Mouse (Mus musculus) megakaryocyte, embryonic 14.5 days (primary cell): ENCODE measurements at regions not wholly inside any gene's neighbourhood (a gene's known extent, or its start where the extent isn't known, plus 50 kb on each side); places are given as distances from the start of the nearest gene placed in this dataset.

ENCODE experiments used
- H3K27me3 ChIP-seq: replicated peaks from 2 replicates; pipeline ENCODE3; 2012; ENCODE audit warnings: inconsistent platforms
- H3K36me3 ChIP-seq: replicated peaks from 2 replicates; pipeline ENCODE3; 2012; ENCODE audit warnings: low read length, inconsistent platforms, mixed read lengths
- H3K4me1 ChIP-seq: 2 replicates; pipeline ENCODE4 v1.6.1; 2012; ENCODE audit warnings: inconsistent platforms
- H3K4me3 ChIP-seq: replicated peaks from 2 replicates; pipeline ENCODE3; 2012; ENCODE audit warnings: moderate library complexity, mild to moderate bottlenecking, inconsistent platforms
- H3K9me3 ChIP-seq: 2 replicates; pipeline ENCODE4 v1.6.1; 2012; ENCODE audit warnings: inconsistent platforms
- FLI1 ChIP-seq: IDR thresholded peaks from 2 replicates; pipeline ENCODE4 v1.6.1; 2012; ENCODE audit warnings: low read length, inconsistent platforms, mixed read lengths
- GATA1 ChIP-seq: IDR thresholded peaks from 3 replicates; pipeline ENCODE4 v1.6.1; 2012; ENCODE audit warnings: mixed read lengths, low read length, inconsistent platforms, borderline replicate concordance

DNA sequence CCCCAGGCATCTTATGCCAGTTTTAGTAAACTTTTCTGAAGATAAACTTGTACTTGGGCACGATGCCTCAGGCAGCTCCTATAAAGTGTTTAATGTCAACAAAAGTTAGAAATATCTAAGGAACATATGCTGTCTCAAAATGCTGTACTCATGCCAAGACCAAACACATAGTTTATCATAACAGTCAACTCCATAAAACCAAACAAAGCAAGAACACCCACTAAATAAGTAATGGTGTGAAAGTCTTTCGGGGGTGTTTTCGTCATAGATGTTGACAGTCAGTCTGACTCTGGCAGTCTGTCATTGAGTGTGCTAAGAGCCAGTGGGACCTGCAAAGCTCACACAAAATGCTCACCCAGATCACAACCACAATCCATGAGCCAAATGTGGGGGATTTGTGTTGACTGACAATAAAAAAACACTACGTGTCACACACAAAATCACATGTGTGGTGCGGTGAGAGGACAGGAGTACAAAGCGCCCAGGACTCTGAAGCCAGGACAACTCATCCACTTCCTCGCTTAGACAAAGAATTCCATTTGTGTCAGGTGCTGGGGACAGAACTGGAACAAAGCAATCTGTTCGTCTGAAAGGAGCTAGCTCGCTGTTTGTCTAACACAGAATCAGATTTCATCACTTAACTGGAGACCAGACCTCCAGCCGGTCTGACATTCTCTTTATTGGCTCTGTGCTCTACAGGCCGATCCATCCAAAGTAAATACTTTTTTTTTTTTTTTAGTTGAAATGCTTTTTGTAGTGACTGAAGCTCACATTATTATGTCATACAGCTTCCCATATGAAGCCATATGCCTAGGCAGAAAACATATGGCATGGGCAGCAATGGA is 121.3 kb upstream of the Atp5g3 start:
- H3K36me3 ChIP-seq: no peaks in the 10 kb centered on the region
- no peaks in the 10 kb centered on the region for H3K9me3 ChIP-seq
- no peaks in the 10 kb centered on the region for H3K27me3 ChIP-seq
- 0 out of 2 replicates have a peak, but pooled peaks cover 3% of the 10 kb centered on the region for H3K4me1 ChIP-seq
- no peak overlapping the region for H3K4me3 ChIP-seq
- no peak for TF ChIP-seq GATA1

DNA sequence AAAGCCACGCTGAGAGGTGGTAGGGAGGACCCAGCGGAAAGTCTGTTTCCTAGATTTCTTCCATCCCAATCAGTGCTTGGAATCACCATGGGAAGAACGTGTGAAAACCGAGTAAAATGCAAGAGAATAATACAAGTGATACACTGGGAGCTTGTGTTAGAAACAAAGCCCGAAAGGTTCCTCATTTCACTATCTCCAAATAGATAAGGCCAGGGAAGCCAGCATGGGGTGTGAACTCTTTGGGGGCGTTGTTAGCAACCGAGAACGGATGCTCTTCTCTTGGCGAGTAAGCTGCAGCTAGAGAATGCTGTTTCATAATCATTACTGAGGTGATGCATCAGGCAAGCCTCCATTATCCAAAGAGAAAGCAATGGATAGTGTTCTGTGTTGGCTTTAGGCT is 118.8 kb upstream of the Atp5g3 start:
- Histone ChIP-seq H3K4me3 (no peak overlapping the region), H3K27me3 (no peaks in the 10 kb centered on the region), H3K36me3 (no peaks in the 10 kb centered on the region), H3K4me1 (0 out of 2 replicates have a peak, but pooled peaks cover 3% of the 10 kb centered on the region), H3K9me3 (no peaks in the 10 kb centered on the region)
- TF ChIP-seq GATA1 (no peak), FLI1 (no peak)

DNA sequence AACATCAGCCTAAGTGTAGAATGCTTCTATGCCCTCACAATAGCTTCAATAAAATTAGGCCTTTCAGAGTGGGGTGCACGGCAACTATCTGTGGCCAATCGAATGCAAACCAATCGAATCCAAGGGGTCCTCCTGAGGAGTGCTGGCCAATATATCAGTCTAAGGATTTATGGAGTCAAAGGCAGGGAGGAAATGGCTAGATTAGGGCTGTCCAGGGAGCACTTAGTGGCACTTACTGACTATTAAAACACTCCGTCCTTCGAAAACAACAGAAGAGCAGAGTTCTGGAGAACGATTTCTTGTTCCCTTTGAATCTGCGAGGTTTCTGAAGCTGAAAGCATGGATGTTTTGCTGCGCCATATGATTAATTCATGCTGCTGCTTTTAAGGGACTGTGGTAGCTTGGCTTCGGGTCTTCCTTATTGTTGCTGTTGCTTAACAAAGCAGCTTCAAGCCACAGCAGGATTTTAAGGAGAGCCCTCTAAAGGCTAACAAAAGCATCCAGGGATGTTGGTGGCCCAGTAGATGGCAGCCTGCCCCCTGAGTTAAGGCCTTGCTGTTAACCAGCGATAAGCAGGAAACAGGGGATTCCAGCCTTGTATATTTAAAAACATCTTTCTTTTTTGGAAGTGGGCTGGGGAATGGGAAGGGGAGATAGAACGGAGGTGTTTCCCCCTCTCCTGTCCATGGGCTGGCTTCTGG is 116.4 kb upstream of the Atp5g3 start:
- Histone ChIP-seq H3K9me3 (no peaks in the 10 kb centered on the region), H3K27me3 (peaks cover 3% of the 10 kb centered on the region), H3K36me3 (no peaks in the 10 kb centered on the region), H3K4me1 (0 out of 2 replicates have a peak, but pooled peaks cover 3% of the 10 kb centered on the region), H3K4me3 (peak overlapping the region; percentile 78)
- TF ChIP-seq GATA1 (no peak), FLI1 (no peak)

DNA sequence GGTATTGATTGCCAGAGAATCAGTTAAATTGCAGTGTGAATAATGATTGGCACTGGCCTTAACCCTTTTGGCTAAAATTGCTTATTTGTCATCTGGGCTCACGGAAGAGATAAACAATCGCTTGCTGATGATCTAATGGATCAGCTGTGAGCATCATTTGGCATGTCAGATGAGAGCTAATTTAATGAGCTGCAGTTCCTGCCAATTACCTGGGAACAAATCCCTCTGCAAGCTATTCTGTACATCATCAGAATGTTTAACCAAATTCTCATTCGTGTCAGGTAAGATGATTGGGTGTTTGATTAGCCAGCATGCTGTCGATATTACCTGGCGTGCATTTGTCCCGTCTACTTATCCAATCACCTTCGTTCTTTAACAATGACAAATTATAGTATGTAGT is 104.0 kb upstream of the Atp5g3 start:
- Histone ChIP-seq H3K4me3 (no peak overlapping the region), H3K36me3 (no peaks in the 10 kb centered on the region)
- no peak for TF ChIP-seq FLI1
- TF ChIP-seq GATA1: no peak

DNA sequence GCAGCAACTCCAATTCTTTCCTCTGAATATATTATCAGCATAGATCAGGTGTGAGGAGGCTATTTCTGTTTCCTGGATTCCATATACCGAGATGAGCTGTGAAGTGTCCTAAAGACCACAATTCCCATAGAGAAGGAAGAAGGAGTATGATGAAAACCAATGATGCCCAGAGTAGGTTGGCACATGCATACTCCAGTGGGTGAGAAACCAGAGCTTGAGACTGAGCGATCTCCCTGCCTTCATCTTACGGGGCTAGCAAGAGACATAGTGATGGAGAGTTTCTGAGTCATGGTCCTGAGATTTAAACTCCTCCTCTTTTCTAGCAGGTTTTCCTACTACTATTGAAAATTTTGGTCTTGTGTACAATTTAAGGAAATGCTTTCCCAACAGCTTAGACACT is 103.1 kb upstream of the Atp5g3 start:
- TF ChIP-seq GATA1 (no peak), FLI1 (no peak)

More for the DNA sequence above, 104.0 kb upstream of the Atp5g3 start:
- H3K27me3 ChIP-seq: no peaks in the 10 kb centered on the region
- H3K4me1 ChIP-seq: no peaks in the 10 kb centered on the region
- peaks cover 9% of the 10 kb centered on the region for H3K9me3 ChIP-seq

DNA sequence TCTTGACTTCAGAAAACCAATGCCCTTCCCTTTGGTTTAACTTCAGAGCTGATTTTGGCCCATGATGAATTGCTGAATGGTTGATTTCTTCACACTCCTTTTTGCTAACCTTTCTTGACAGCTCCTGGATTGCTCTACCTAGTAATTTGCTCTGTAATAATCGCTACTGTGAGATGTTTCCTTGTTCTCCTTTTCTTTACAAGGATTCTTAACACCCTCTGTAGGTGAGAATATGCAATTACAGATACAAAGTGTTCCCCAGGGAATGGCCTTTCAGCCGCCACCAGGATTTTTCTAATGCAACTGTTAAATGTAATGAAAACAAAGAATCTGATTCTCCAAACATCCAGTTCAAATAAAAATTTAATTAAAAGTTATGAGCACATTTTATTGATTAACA is 87.4 kb upstream of the Atp5g3 start:
- Histone ChIP-seq H3K4me3 (no peak overlapping the region), H3K4me1 (no peaks in the 10 kb centered on the region), H3K9me3 (no peaks in the 10 kb centered on the region), H3K27me3 (peaks cover 8% of the 10 kb centered on the region), H3K36me3 (no peaks in the 10 kb centered on the region)
- no peak for TF ChIP-seq FLI1
- no peak for TF ChIP-seq GATA1

More for the DNA sequence above, 103.1 kb upstream of the Atp5g3 start:
- no peaks in the 10 kb centered on the region for H3K4me1 ChIP-seq
- H3K9me3 ChIP-seq: peaks cover 10% of the 10 kb centered on the region
- no peak overlapping the region for H3K4me3 ChIP-seq
- no peaks in the 10 kb centered on the region for H3K36me3 ChIP-seq
- no peaks in the 10 kb centered on the region for H3K27me3 ChIP-seq

DNA sequence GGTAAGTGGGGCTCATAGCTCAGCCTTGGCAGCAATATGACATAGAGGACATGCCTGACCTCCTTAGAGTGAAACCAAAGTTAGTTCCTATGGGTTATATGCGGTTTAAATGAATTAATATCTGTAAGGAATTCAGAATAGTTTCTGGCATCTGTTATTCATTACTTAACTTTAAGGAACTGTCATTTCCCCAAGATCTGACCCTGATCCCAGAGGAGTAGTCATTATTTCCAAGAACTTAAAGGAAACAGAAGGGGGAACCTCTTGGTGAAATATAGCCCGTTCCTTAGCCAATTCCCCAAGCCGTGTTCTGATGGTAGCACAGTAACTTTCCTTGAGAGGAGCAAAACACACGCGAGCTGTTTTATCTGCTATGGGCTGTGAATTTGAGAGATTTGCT is 85.9 kb upstream of the Atp5g3 start:
- Histone ChIP-seq H3K4me3 (no peak overlapping the region), H3K27me3 (peaks cover 13% of the 10 kb centered on the region), H3K9me3 (no peaks in the 10 kb centered on the region), H3K4me1 (no peaks in the 10 kb centered on the region), H3K36me3 (no peaks in the 10 kb centered on the region)
- TF ChIP-seq FLI1 (no peak), GATA1 (no peak)

DNA sequence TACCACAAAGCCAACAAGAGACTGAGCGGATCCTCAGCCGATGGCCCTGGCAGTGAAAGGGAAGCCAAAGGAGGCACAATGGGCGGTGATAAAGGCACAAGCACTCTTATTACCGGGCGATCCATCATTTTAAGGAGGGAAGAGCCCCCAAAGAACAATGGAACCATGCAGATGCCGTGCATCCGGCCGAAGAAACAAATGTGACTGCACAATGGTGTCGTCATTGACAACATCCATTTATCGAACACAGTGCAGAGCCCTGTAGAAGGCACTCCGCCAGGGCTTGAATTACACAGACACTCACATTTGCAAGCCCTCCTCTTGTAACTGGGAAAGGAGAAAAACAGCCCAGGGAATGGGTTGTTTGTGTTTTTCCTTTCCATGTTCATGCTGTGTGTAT is 80.7 kb upstream of the Atp5g3 start:
- TF ChIP-seq GATA1: no peak
- TF ChIP-seq FLI1: no peak
- no peaks in the 10 kb centered on the region for H3K4me1 ChIP-seq

DNA sequence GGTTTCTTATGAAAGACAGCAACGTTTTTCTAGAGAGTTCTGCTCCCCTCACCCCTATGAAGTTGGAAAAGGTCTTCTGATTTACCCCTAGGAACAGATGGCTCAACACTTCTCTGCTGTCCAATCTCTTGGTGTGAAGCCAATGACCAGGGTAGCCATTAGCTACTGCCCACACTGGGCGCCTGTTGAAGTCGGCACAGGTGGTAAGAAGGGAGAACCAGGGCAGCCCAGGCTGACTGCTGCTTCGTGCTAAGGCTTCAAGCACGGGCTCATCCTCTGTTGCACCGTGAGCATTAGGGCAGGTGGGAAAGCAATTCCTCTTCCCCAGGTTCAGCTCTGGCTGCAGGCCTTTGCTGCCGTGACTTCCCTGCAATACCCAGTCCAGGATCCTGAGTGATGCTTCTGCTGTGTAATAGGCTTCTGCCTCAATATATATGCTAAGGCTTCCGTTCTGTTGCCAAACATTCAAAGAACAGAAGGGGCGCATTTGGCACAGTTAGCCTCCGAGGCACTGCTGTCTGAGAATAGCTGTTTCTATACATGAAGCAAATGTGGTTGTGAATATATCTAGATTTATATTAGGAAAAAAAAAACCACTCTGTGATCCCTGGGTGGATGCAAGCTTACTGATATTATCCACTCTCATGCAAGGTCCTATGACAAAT is 76.4 kb upstream of the Atp5g3 start:
- no peaks in the 10 kb centered on the region for H3K4me1 ChIP-seq
- no peaks in the 10 kb centered on the region for H3K36me3 ChIP-seq
- TF ChIP-seq GATA1 (no peak), FLI1 (no peak)
- H3K27me3 ChIP-seq: peaks cover 11% of the 10 kb centered on the region
- H3K9me3 ChIP-seq: no peaks in the 10 kb centered on the region
- H3K4me3 ChIP-seq: no peak overlapping the region

More for the DNA sequence above, 80.7 kb upstream of the Atp5g3 start:
- H3K27me3 ChIP-seq: peaks cover 10% of the 10 kb centered on the region
- H3K36me3 ChIP-seq: no peaks in the 10 kb centered on the region
- H3K4me3 ChIP-seq: no peak overlapping the region
- no peaks in the 10 kb centered on the region for H3K9me3 ChIP-seq

DNA sequence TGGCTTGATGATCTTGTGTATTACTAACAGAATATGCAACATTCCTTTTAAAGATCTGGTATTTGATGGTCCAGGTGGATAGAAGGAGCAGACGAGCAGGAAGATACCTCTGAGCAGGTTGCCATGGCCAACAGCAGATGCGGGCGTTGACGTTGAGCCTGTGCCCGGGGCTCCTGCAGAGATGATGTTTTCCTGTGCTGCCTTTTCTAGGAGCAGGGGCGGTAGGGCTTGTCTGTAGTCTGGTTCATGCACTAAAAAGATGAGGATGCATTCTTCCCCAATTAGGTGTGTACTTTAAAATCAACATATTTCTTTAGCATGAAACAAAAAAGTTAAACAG is 74.8 kb upstream of the Atp5g3 start:
- Histone ChIP-seq H3K9me3 (no peaks in the 10 kb centered on the region), H3K4me3 (no peak overlapping the region), H3K27me3 (peaks cover 9% of the 10 kb centered on the region), H3K36me3 (no peaks in the 10 kb centered on the region), H3K4me1 (no peaks in the 10 kb centered on the region)
- TF ChIP-seq FLI1: no peak
- no peak for TF ChIP-seq GATA1
